Mouse (Mus musculus): ENCODE measurements around the gene Tcam1. TPM values are rescaled to one million over a fixed set of nuclear protein-coding genes. Genes with fewer than 3 reads are reported as not detected.
"Not testable (repeated sequence)": the region's sequence is repeated elsewhere in the genome, so short reads cannot be mapped to it uniquely, and the experiment has no call there.

Gene Tcam1
- polyA plus RNA-seq (2012; rRNA removed) = 0.17 and 0.20 TPM in 2 replicates
- 0.09 and 0.18 TPM in 2 replicates for polyA plus RNA-seq (2014; fragmentation: Nextera tagmentation; extraction: Ambion mirVana)

DNA sequence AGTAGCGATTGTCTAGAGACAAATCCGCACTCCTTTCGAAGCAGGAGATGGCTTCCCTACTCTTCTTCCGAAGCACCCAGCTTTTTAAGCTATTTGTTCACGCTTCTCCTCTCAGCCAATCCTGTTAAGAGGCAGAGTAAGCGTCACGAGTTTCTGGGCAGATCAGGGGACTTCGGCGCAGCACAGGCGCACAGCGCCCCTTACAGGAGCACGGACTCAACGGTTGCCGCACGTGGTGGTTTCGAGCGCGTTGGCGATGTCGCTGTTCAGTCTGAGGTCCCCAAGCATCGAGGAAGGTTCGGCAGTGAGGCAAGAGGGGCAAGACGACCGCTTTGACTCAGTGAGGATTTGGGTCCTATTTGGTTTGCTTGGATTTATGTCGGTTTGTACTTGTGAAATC lies at the start of gene Tcam1:
Gene Tcam1, plus strand, starts transcription at position 219 of the 400 bp plus-strand sequence.
- WGBS (ENCODE audit: insufficient replicate concordance) = 4% methylated on average over 25 of the region's 25 CpGs
- H3K4me3 ChIP-seq (ENCODE audit: insufficient read depth in 1 of 2, low read depth in 2 of 2, low read length in 2 of 2) = no peak within 1 kb of the TSS
- peak; percentile 77 to 83 (median 78) for DNase-seq (ENCODE audit: low read depth in 3 of 3, low spot score in 3 of 3)

DNA sequence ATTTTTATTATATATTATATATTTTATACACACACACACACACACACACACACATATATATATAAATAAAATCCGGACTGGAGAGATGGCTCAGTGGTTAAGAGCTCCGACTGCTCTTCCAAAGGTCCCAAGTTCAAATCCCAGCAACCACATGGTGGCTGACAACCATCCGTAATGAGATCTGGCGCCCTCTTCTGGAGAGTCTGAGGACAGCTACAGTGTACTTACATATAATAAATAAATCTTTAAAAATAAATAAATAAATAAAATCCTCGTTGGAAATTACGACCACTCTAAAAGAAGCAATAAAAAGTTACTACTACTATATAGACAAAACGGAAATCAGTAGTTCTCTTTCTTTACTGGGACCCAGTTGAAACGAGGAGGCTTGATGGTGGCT lies 42.5 kb upstream of the Tcam1 start:
- H3K4me3 ChIP-seq (ENCODE audit: insufficient read depth in 1 of 2, low read depth in 2 of 2, low read length in 2 of 2); H3K4me2 ChIP-seq (ENCODE audit: low read depth); ATAC-seq (ENCODE audit: insufficient read depth); H3K27ac ChIP-seq; H3K27me3 ChIP-seq (ENCODE audit: control insufficient read depth, insufficient read depth, low read length); DNase-seq (ENCODE audit: low read depth in 3 of 3, low spot score in 3 of 3); H3K4me1 ChIP-seq (replicated peaks; ENCODE audit: control insufficient read depth in 2 of 2, insufficient read depth in 2 of 2, low read length in 1 of 2); H3K9ac ChIP-seq (replicated peaks); H3K9me3 ChIP-seq (ENCODE audit: control insufficient read depth, low read length): not testable (repeated sequence)
- peaks cover 50% of the 10 kb centered on the region for H3K36me3 ChIP-seq (replicated peaks; ENCODE audit: control insufficient read depth, insufficient read depth, low read depth)
- peak; percentile 45 for TF ChIP-seq CTCF (IDR thresholded peaks at IDR 0.05; ENCODE audit: low read depth)
- 76% methylated on average over 8 of the region's 8 CpGs for WGBS (ENCODE audit: insufficient replicate concordance)

More for the DNA sequence above, at the start of gene Tcam1:
- no peaks in the 10 kb centered on the region for H3K36me3 ChIP-seq (replicated peaks; ENCODE audit: control insufficient read depth, insufficient read depth, low read depth)
- H3K27me3 ChIP-seq (ENCODE audit: control insufficient read depth, insufficient read depth, low read length) = no peaks in the 10 kb centered on the region
- TF ChIP-seq CTCF (IDR thresholded peaks at IDR 0.05; ENCODE audit: low read depth) (peak; percentile 91), EP300 (IDR thresholded peaks at IDR 0.05; ENCODE audit: low read depth) (no peak)
- peaks cover 6 to 22% of the 10 kb centered on the region in 2 experiments for H3K4me1 ChIP-seq (replicated peaks; ENCODE audit: control insufficient read depth in 2 of 2, insufficient read depth in 2 of 2, low read length in 1 of 2)
- no peaks in the 10 kb centered on the region for H3K9me3 ChIP-seq (ENCODE audit: control insufficient read depth, low read length)
- ATAC-seq (ENCODE audit: insufficient read depth) = no peak
- H3K27ac ChIP-seq = no peak within 1 kb of the TSS
- no peak within 1 kb of the TSS for H3K9ac ChIP-seq (replicated peaks)
- H3K4me2 ChIP-seq (ENCODE audit: low read depth) = peak within 1 kb of the TSS; percentile 38

DNA sequence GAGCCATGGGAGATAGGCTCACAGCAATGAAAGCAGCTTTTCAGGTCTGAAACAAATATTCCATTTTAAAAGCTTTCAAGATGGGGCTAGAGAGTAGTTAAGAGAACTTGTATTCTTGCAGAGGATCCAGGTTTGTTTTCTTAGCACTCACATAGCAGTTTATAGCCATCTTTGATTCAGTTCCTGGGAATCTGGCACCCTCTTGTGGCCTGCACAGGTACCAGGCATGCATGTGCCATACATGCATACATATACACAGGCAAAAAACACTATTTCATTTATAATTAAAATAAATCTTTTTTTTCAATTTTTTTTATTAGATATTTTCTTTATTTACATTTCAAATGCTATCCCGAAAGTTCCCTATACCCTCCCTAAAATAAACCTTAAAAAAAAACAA lies 29.6 kb upstream of the Tcam1 start:
- 80% methylated on average over 1 of the region's 1 CpGs for WGBS (ENCODE audit: insufficient replicate concordance)
- DNase-seq (ENCODE audit: low read depth in 3 of 3, low spot score in 3 of 3) = no peak

DNA sequence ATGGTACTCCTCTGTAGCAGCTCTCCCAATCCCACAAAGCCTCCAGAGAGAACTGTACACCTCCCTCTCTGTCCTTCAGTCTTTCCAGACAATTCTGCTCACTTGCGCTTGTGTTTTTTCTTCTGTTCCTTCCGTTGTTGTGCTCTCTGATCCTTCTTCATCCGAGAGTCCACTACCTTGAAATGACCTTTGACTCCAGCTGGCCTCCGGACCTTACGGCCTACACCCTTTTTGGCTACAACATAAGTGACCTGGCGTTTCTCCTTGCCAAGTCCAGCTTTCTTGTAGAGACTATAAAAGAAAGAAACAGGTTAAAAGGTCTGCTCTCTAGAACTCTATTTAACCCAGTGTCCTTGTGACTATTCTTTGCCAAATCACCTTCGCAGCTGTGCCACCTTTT lies 27.1 kb upstream of the Tcam1 start:
- no peak overlapping the region for H3K9ac ChIP-seq (replicated peaks)
- TF ChIP-seq EP300 (IDR thresholded peaks at IDR 0.05; ENCODE audit: low read depth) = no peak
- TF ChIP-seq CTCF (IDR thresholded peaks at IDR 0.05; ENCODE audit: low read depth) = no peak
- DNase-seq (ENCODE audit: low read depth in 3 of 3, low spot score in 3 of 3) = no peak
- no peak overlapping the region for H3K4me2 ChIP-seq (ENCODE audit: low read depth)
- H3K4me3 ChIP-seq (ENCODE audit: insufficient read depth in 1 of 2, low read depth in 2 of 2, low read length in 2 of 2) = no peak overlapping the region
- no peak for ATAC-seq (ENCODE audit: insufficient read depth)
- WGBS (ENCODE audit: insufficient replicate concordance) = 83% methylated on average over 7 of the region's 7 CpGs
- no peaks in the 10 kb centered on the region for H3K27me3 ChIP-seq (ENCODE audit: control insufficient read depth, insufficient read depth, low read length)
- H3K9me3 ChIP-seq (ENCODE audit: control insufficient read depth, low read length) = no peaks in the 10 kb centered on the region
- H3K4me1 ChIP-seq (replicated peaks; ENCODE audit: control insufficient read depth in 2 of 2, insufficient read depth in 2 of 2, low read length in 1 of 2) = peaks cover 0 to 2% of the 10 kb centered on the region in 2 experiments; a peak in 1 of 4 replicates
- H3K36me3 ChIP-seq (replicated peaks; ENCODE audit: control insufficient read depth, insufficient read depth, low read depth) = peaks cover 83% of the 10 kb centered on the region
- no peak overlapping the region for H3K27ac ChIP-seq

More for the DNA sequence above, 29.6 kb upstream of the Tcam1 start:
- Histone ChIP-seq H3K4me1 (replicated peaks; ENCODE audit: control insufficient read depth in 2 of 2, insufficient read depth in 2 of 2, low read length in 1 of 2) (no peaks in the 10 kb centered on the region), H3K9me3 (ENCODE audit: control insufficient read depth, low read length) (no peaks in the 10 kb centered on the region), H3K27me3 (ENCODE audit: control insufficient read depth, insufficient read depth, low read length) (no peaks in the 10 kb centered on the region), H3K4me2 (ENCODE audit: low read depth) (no peak overlapping the region), H3K9ac (replicated peaks) (no peak overlapping the region), H3K36me3 (replicated peaks; ENCODE audit: control insufficient read depth, insufficient read depth, low read depth) (peaks cover 91% of the 10 kb centered on the region), H3K4me3 (ENCODE audit: insufficient read depth in 1 of 2, low read depth in 2 of 2, low read length in 2 of 2) (no peak overlapping the region), H3K27ac (no peak overlapping the region)
- peak; percentile 58 for TF ChIP-seq CTCF (IDR thresholded peaks at IDR 0.05; ENCODE audit: low read depth)
- TF ChIP-seq EP300 (IDR thresholded peaks at IDR 0.05; ENCODE audit: low read depth) = no peak
- ATAC-seq (ENCODE audit: insufficient read depth) = no peak

DNA sequence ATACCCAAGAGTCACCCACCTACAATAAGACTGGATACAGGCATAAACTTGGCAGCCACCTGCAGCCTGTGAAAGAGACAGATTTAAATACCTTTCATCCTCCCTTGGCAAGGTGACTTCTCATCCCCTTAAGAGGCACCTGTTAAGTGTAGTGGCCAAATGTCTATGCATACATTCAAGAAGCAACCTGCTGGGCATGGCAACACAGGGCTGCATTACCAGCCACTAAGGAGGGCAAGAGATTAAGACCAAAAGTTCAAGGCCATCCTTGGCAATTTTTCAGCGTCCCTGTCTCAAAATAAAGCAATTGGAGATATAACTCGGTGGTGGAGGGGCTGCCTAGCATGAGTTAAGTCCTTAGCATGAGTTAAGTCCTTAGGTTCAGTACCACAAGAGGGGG lies 21.7 kb upstream of the Tcam1 start:
- H3K27ac ChIP-seq = no peak overlapping the region
- WGBS (ENCODE audit: insufficient replicate concordance) = 10% methylated on average over 2 of the region's 2 CpGs
- peak overlapping the region; percentile 79 for H3K4me2 ChIP-seq (ENCODE audit: low read depth)
- no peak for ATAC-seq (ENCODE audit: insufficient read depth)
- H3K27me3 ChIP-seq (ENCODE audit: control insufficient read depth, insufficient read depth, low read length) = no peaks in the 10 kb centered on the region
- H3K36me3 ChIP-seq (replicated peaks; ENCODE audit: control insufficient read depth, insufficient read depth, low read depth) = peaks cover 49% of the 10 kb centered on the region
- peak overlapping the region; percentile 95 to 99 for H3K4me3 ChIP-seq (ENCODE audit: insufficient read depth in 1 of 2, low read depth in 2 of 2, low read length in 2 of 2)
- H3K4me1 ChIP-seq (replicated peaks; ENCODE audit: control insufficient read depth in 2 of 2, insufficient read depth in 2 of 2, low read length in 1 of 2) = peaks cover 11 to 17% of the 10 kb centered on the region in 2 experiments
- no peak for DNase-seq (ENCODE audit: low read depth in 3 of 3, low spot score in 3 of 3)
- no peak for TF ChIP-seq EP300 (IDR thresholded peaks at IDR 0.05; ENCODE audit: low read depth)
- TF ChIP-seq CTCF (IDR thresholded peaks at IDR 0.05; ENCODE audit: low read depth) = no peak
- H3K9me3 ChIP-seq (ENCODE audit: control insufficient read depth, low read length) = no peaks in the 10 kb centered on the region
- H3K9ac ChIP-seq (replicated peaks) = peak overlapping the region; percentile 93
